Mouse (Mus musculus) liver, adult 2 months (tissue): ENCODE results near the gene Bub1b.

Experiments
- CTCF ChIP-seq: fragments of 200-500 bp; IDR thresholded peaks from 2 replicates; pipeline ENCODE4 v1.5.1; 2011; ENCODE audit warnings: low read depth, low read length, control low read depth
- POLR2A ChIP-seq: fragments of 200-500 bp; IDR thresholded peaks from 2 replicates; pipeline ENCODE4 v1.6.1; 2011; ENCODE audit warnings: low read length, control low read depth; ENCODE audit not compliant: insufficient read depth; ENCODE audit errors: extremely low read depth

DNA sequence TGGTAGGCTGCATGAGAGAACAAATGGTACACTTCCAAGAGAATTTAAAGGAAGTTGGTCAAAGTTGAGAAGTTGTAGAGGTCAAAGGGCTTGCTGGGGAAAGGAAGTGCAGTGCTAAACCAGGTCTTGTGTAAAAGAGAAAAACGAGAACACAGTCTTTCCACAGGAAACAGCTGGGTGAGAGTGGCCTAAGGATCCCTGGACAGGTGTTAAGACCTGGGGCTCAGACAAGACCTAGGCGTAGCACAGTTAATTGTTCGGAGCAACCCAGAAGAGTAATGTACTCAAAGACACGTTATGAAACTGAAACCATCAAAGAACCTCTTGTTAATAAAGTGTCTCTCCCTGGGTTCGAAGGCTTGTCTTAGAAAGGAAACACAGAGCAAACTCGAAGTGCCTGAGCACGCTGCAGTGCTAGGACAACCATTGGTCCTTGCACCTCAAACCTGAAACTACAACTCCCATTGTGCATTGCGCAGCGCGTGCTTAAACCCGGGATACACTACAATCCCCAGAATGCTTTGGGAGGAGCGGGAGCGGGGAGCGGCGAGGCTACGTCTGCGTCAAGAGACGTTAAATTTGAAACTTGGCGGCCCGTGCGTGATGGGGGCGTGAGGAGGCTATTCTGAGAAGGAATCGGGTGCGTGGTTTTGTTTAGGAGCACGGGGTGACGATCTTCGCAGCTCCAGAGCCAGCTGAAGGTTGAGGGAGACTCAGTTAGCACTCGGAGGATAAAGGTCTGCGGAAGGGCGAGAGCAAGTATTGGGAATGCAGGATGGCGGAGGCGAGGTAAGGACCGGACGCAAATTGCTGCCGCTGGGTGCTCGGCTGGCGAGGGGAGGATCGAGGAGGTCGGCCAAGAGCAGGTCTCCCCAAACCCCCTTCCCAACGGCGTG, at the start of gene Bub1b:
- TF ChIP-seq CTCF (no peak), POLR2A (no peak)
